Mouse (Mus musculus) spleen, postnatal 4 days (tissue): ENCODE measurements around the gene Ect2.

Source experiments
- DNase-seq, 2 experiments: peaks; one replicate each; pipeline ENCODE4 v3.0.0; 2022; ENCODE audit warnings: low spot score in 2 of 2

Ect2 gene

DNA sequence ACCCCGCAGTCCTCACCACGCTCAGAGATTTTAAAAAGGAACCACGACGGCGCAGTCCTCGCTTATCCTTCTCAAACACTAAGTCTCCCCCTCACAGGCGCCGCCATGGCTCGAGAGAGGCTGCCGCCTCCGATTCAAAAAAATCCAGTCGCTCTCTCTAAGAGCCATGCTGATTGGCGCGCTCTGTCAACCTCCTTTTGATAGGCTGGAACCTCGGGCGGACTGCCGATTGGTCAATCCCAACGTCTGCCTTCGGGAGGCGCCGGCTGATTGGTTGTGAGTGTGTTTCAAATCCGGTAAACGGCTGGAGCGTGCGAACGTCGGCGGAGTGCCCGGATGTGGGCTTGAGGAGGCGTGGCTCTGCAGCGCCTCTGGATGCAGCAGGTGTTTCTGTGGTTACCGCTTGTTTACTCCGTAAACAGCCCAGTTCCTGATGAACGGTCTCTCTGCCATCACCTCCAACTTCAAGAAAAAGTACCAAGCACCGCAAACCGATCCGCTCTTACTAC, at the start of gene Ect2:
TSS of gene Ect2 (minus strand) at position 178 of the 509 bp plus-strand sequence.
- peak; percentile 98 for DNase-seq

DNA sequence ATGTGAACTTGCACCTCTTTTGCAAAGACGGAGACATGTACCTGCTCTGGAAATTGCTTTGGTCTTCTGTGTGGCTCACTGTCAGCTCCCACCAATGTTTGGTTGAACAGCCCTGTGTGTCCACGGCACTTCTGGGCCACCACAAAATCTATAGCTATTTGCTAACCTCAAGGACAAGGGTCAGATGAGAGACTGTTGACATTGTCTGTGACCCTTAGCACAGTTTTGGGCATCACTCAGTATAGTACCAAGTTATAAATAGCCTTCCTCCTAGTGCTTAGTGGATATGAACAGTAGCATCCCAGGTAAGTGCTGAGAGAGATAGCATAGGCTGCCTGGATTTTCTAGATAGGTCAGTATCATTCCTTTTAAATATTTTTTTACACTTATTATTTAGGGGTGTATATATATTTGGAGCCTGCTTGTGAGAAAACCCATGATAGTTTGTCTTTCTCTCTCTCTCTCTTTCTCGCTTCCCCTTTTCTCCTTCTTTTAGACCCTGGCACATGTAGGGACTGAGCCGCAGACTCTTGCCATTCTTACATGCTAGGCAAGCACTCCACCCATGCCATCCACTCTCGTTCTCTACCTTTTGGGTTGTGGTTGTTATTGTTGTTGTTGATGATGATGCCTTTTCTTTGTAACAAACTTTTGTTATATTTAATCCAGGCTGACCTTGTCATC, 48.2 kb upstream of the Ect2 start:
- DNase-seq: no peak

- no peak for DNase-seq
These were observed 45.4 kb upstream of the Ect2 start for GRCm38 (mm10) chr3:27199120-27199519.

DNA sequence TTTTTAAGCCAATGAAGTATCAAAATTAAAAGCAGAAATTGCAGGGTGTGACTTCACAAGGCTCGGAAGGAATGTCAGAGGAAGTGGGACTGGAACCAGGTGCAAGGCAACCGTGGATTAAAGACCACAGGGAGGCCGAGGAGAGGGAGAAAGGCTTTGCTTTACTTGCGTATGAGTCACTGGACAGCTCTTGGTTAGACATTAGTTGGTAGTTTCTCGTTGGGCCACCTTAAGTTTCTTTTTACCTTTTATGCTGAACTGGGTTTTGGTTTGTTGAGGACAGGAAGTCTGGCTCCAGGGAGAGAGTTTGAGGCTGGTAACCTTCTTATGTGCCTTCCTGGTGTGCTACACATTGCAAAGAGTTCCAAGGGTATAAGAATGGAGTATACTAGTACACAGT, 44.1 kb upstream of the Ect2 start:
- no peak for DNase-seq

- no peak for DNase-seq
These were observed 42.9 kb upstream of the Ect2 start for GRCm38 (mm10) chr3:27196529-27196928.

GRCm38 (mm10) chr3:27195573-27196227, 42.0 kb upstream of the Ect2 start:
- no peak for DNase-seq

- DNase-seq: no peak
These were observed 41.5 kb upstream of the Ect2 start for GRCm38 (mm10) chr3:27195153-27195552.

GRCm38 (mm10) chr3:27193844-27194317, 40.2 kb upstream of the Ect2 start:
- peak in 1 of 2 experiments; percentile 17 for DNase-seq

- no peak for DNase-seq
These were observed 38.2 kb upstream of the Ect2 start for GRCm38 (mm10) chr3:27191856-27192255.

GRCm38 (mm10) chr3:27190865-27191264, 37.2 kb upstream of the Ect2 start:
- DNase-seq: no peak

GRCm38 (mm10) chr3:27189320-27190261, 35.9 kb upstream of the Ect2 start:
- DNase-seq: no peak

DNA sequence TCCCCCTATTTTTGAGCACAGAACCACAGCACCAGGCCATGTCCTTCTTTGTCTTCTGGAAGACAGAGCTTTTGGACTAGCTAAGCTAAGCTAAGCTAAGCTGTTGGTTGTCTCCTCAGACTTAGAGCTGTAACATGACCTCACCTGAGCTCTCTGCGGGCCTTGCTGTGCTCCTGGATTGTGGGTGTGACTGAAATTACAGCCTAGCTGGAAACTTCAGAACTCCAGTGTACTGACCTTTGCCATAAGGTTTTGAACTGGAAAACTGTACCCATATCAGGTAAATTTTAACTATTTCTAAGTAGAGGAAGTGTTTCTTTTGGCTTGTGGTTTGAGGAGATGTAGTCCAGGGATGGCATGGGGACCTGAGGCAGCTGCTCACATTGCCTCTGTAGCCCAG, 34.7 kb upstream of the Ect2 start:
- no peak for DNase-seq

DNA sequence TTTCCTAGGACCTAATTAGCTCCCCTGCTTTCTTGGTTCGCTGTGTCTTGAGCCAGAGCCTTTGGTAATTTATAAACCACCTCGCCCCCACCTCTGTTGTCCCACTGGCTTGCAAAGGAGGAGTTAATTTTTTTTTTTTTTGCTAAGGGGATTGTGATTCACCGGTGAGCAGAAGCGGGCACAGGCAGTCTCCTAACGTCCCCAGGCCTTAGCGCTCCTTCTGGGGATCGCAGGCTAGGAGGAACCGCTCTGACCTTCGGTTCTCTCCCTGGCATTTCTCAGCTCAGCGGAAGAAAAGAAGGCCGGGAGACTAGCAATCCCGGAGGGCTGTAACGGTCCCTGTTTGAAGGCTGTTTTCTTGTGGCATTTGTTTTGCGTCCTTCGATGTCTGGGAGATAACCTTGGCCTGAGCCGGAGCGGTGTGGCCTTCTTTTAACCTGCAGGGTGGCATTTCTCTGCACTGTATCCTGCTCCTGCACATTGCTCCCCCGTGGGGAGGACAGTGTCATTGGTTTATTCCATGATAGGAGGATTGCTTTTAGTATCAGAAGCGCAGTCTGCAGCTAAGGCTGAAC, 30.0 kb upstream of the Ect2 start:
- no peak for DNase-seq

DNA sequence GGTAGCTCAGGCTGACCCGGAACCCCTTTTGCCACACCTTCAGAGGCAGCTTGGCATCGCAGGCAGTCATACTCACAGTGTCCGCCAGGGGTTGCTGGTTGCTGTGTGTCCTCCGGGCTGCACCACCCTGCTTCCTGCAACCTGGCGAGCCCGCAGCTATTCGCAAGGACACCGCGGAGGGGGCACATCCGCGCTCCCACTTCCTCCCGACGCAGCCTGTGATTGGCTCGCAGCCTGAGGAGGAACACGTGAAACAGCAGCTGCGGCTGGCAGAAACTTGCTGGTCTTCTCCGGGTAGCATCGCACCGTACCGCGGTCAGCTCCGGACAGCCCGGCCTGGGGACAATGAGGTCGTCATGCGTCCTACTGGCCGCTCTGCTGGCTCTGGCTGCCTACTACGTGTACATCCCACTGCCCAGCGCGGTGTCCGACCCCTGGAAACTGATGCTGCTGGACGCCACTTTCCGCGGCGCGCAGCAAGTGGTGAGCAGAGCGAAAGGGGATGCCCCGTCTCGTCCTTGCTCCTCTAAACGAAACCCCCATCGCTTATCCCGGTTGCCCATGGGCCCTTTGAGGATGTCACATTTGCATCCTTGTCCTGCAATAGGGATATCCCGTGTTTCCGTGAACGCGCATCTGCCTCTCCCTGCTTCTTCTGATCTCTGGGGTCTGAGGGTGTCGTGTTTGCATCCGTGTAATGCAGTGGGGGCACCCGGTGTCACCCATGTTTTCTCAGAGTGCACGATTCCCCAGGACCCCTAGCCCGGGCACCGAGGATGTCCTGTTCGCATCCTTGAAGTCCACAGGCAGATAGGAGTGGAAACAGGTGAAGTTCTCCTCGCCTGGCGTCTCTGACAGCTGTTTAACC, 29.3 kb upstream of the Ect2 start, which contains the start of gene Nceh1:
TSS of gene Nceh1 (plus strand) at position 233 of the 868 bp plus-strand sequence.
- DNase-seq: peak; percentile 90 to 95

DNA sequence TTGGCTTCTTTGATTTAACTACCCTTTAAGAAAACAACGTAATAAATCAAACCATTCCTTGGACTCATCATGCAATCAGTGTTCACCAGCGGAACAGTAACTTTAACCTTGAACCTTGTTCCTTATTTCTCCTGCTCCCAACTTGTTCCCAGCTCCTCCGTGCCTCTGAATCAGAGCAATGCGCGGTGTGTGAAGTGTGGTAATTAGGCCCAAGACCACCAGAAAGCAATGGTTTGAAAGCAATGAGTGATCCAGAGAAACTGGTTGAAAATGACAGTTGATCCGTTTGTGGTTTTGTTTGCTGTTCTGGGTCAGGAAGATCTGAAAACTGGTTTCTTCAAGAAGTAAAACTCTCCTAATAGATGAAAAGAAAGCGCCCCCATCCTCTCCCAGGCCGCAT, 26.0 kb upstream of the Ect2 start:
- no peak for DNase-seq

DNA sequence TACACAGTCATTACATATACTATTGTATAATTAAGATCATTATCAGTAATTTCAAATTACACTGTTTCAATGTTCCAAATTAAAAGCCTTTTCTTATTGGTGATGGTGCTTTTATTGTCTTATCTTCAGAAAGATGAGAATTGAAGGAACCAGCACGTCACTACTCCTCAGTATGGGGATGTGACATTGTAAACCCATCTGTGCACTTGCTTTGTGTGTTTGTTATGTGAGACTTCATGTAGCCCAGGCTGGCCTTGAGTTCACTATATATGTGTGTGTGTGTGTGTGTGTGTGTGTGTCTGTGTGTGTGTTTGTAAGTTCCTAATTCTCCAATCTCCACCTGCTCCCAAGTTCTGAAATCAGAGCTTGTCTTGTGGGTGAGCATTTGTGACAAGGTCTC, 16.6 kb upstream of the Ect2 start:
- DNase-seq: no peak

- DNase-seq: peak in 1 of 2 experiments; percentile 41
These were observed 11.9 kb upstream of the Ect2 start for GRCm38 (mm10) chr3:27165481-27166065.

DNA sequence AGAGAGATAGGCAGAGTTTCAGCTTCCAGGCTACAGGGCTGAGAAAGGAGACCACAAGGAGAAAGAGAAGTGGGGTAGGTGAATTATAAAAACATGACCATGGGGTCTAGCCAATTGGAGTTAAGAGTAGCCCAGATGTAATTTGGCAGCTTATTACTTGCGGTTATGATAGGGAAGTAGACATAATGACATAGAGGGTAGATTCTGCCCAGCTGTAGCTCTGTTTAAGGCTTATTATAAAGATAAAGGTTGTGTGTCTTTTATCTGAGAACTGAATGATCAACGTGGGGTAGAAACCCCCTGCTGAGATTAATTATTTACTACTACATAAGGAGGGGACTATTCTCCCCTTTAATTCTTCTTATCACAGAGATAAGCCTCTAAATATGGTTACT, 8.7 kb upstream of the Ect2 start:
- DNase-seq: no peak

GRCm38 (mm10) chr3:27161645-27162409, 8.1 kb upstream of the Ect2 start:
- DNase-seq: no peak
